Mouse (Mus musculus) midbrain, embryonic 10.5 days (tissue): ENCODE data around the gene Cdkal1. TPM values are rescaled to one million over a fixed set of nuclear protein-coding genes. Genes with fewer than 3 reads are reported as not detected.

ENCODE experiments used
- DNase-seq: peaks from one replicate; pipeline ENCODE4 v3.0.0-alpha.2; 2017; ENCODE audit warnings: low spot score
- H3K27ac ChIP-seq: fragments of 300-500 bp; sonication (generic); replicated peaks from 2 replicates; pipeline ENCODE4 v1.5.1; 2016; ENCODE audit warnings: mild to moderate bottlenecking
- H3K27me3 ChIP-seq: fragments of 300-500 bp; sonication (generic); 2 replicates; pipeline ENCODE4 v1.6.1; 2016; ENCODE audit warnings: low read depth, mild to moderate bottlenecking; ENCODE audit not compliant: poor library complexity, severe bottlenecking
- H3K36me3 ChIP-seq: fragments of 300-500 bp; sonication (generic); 2 replicates; pipeline ENCODE4 v1.6.1; 2016; ENCODE audit warnings: mild to moderate bottlenecking, moderate library complexity
- H3K4me1 ChIP-seq: fragments of 300-500 bp; sonication (generic); 2 replicates; pipeline ENCODE4 v1.6.1; 2016
- H3K4me3 ChIP-seq: fragments of 300-500 bp; sonication (generic); 2 replicates; pipeline ENCODE4 v1.5.1; 2016; ENCODE audit warnings: mild to moderate bottlenecking, moderate library complexity
- H3K9me3 ChIP-seq: fragments of 300-500 bp; sonication (generic); replicated peaks from 2 replicates; pipeline ENCODE4 v1.6.1; 2016; ENCODE audit warnings: mild to moderate bottlenecking
- whole genome bisulfite sequencing: fragments of 180-500 bp; shearing (Covaris S2); methylation state at CpG from one replicate; pipeline ENCODE4 v1.1.7; 2016; 5-methylcytosine and 5-hydroxymethylcytosine counted together
- polyA plus RNA-seq: library from polyadenylated mRNA; unstranded; fragments of >200 nt; fragmentation: Nextera tagmentation; extraction: Ambion mirVana; gene quantifications from 2 replicates; pipeline ENCODE4 v1.2.1, GENCODE M21; 2016

Cdkal1 gene
- polyA plus RNA-seq, 1 experiment from 2014 or later, result 32.7 TPM

- WGBS, result 93% methylated on average over 5 of the region's 5 CpGs
- H3K4me1 ChIP-seq, result peaks cover 26% of the 10 kb centered on the region
- no peak overlapping the region for H3K27ac ChIP-seq
- no peaks in the 10 kb centered on the region for H3K27me3 ChIP-seq
- no peak overlapping the region for H3K4me3 ChIP-seq
- H3K9me3 ChIP-seq, result no peaks in the 10 kb centered on the region
- H3K36me3 ChIP-seq, result no peaks in the 10 kb centered on the region
- no peak for DNase-seq
These were observed 501.5 kb downstream of the Cdkal1 start for GRCm38 (mm10) chr13:29353888-29354415.

GRCm38 (mm10) chr13:29351023-29351684, 504.3 kb downstream of the Cdkal1 start:
- Histone ChIP-seq H3K36me3 (peaks cover 14% of the 10 kb centered on the region), H3K4me1 (peaks cover 13% of the 10 kb centered on the region), H3K9me3 (peaks cover 6% of the 10 kb centered on the region; the same call in 1 of the 2 replicates), H3K27me3 (no peaks in the 10 kb centered on the region), H3K4me3 (no peak overlapping the region), H3K27ac (no peak overlapping the region)
- no peak for DNase-seq
- WGBS, result 82% methylated on average over 9 of the region's 9 CpGs

GRCm38 (mm10) chr13:29350004-29350403, 505.5 kb downstream of the Cdkal1 start:
- Histone ChIP-seq H3K27me3 (no peaks in the 10 kb centered on the region), H3K4me1 (0 out of 2 replicates have a peak, but pooled peaks cover 1% of the 10 kb centered on the region), H3K36me3 (peaks cover 14% of the 10 kb centered on the region), H3K27ac (0 out of 2 replicates have a peak overlapping the region, but pooled peaks have one; percentile 23), H3K9me3 (peaks cover 6% of the 10 kb centered on the region; the same call in 1 of the 2 replicates), H3K4me3 (no peak overlapping the region)
- no peak for DNase-seq
- 89% methylated on average over 4 of the region's 4 CpGs for WGBS

- H3K27ac ChIP-seq, result no peak overlapping the region
- H3K9me3 ChIP-seq, result peaks cover 6% of the 10 kb centered on the region; the same call in 1 of the 2 replicates
- H3K36me3 ChIP-seq, result peaks cover 14% of the 10 kb centered on the region
- H3K4me3 ChIP-seq, result no peak overlapping the region
- 90% methylated on average over 7 of the region's 7 CpGs for WGBS
- DNase-seq, result no peak
- no peaks in the 10 kb centered on the region for H3K4me1 ChIP-seq
- no peaks in the 10 kb centered on the region for H3K27me3 ChIP-seq
These were observed 506.0 kb downstream of the Cdkal1 start for GRCm38 (mm10) chr13:29349386-29349961.

GRCm38 (mm10) chr13:29348331-29348730, 507.1 kb downstream of the Cdkal1 start:
- Histone ChIP-seq H3K9me3 (peaks cover 6% of the 10 kb centered on the region; the same call in 1 of the 2 replicates), H3K4me3 (no peak overlapping the region), H3K36me3 (peaks cover 14% of the 10 kb centered on the region), H3K27me3 (no peaks in the 10 kb centered on the region), H3K27ac (0 out of 2 replicates have a peak overlapping the region, but pooled peaks have one; percentile 46), H3K4me1 (no peaks in the 10 kb centered on the region)
- DNase-seq, result no peak
- WGBS, result 97% methylated on average over 3 of the region's 3 CpGs

GRCm38 (mm10) chr13:29332640-29333412, 522.6 kb downstream of the Cdkal1 start:
- H3K9me3 ChIP-seq, result no peaks in the 10 kb centered on the region
- WGBS, result 93% methylated on average over 6 of the region's 6 CpGs
- H3K27ac ChIP-seq, result no peak overlapping the region
- no peak for DNase-seq
- H3K4me1 ChIP-seq, result no peaks in the 10 kb centered on the region
- H3K4me3 ChIP-seq, result no peak overlapping the region
- H3K27me3 ChIP-seq, result no peaks in the 10 kb centered on the region
- H3K36me3 ChIP-seq, result no peaks in the 10 kb centered on the region; the same call in 1 of the 2 replicates

- Histone ChIP-seq H3K4me3 (no peak overlapping the region), H3K27me3 (no peaks in the 10 kb centered on the region), H3K27ac (no peak overlapping the region), H3K4me1 (no peaks in the 10 kb centered on the region), H3K36me3 (no peaks in the 10 kb centered on the region; the same call in 1 of the 2 replicates), H3K9me3 (no peaks in the 10 kb centered on the region)
- 92% methylated on average over 4 of the region's 4 CpGs for WGBS
- DNase-seq, result no peak
These were observed 529.5 kb downstream of the Cdkal1 start for GRCm38 (mm10) chr13:29325946-29326345.

GRCm38 (mm10) chr13:29320421-29320820, 535.1 kb downstream of the Cdkal1 start:
- Histone ChIP-seq H3K27ac (peak overlapping the region; percentile 28; the same call in 1 of the 2 replicates), H3K4me1 (peaks cover 5% of the 10 kb centered on the region; the same call in 1 of the 2 replicates), H3K36me3 (no peaks in the 10 kb centered on the region), H3K9me3 (no peaks in the 10 kb centered on the region), H3K4me3 (no peak overlapping the region), H3K27me3 (no peaks in the 10 kb centered on the region)
- DNase-seq, result no peak
- 79% methylated on average over 2 of the region's 2 CpGs for WGBS

- H3K4me3 ChIP-seq, result no peak overlapping the region
- DNase-seq, result no peak
- H3K36me3 ChIP-seq, result no peaks in the 10 kb centered on the region
- H3K4me1 ChIP-seq, result peaks cover 27% of the 10 kb centered on the region
- H3K27ac ChIP-seq, result no peak overlapping the region
- H3K27me3 ChIP-seq, result no peaks in the 10 kb centered on the region
- WGBS, result 89% methylated on average over 1 of the region's 1 CpGs
- no peaks in the 10 kb centered on the region for H3K9me3 ChIP-seq
These were observed 537.8 kb downstream of the Cdkal1 start for GRCm38 (mm10) chr13:29317703-29318102.

- WGBS, result 92% methylated on average over 5 of the region's 5 CpGs
- no peaks in the 10 kb centered on the region for H3K9me3 ChIP-seq
- no peak for DNase-seq
- H3K27me3 ChIP-seq, result no peaks in the 10 kb centered on the region
- no peak overlapping the region for H3K4me3 ChIP-seq
- peaks cover 41% of the 10 kb centered on the region for H3K4me1 ChIP-seq
- no peaks in the 10 kb centered on the region for H3K36me3 ChIP-seq
- no peak overlapping the region for H3K27ac ChIP-seq
These were observed 539.2 kb downstream of the Cdkal1 start for GRCm38 (mm10) chr13:29316271-29316670.

GRCm38 (mm10) chr13:29312026-29312425, 543.4 kb downstream of the Cdkal1 start:
- DNase-seq, result peak; percentile 53
- no peak overlapping the region for H3K4me3 ChIP-seq
- peaks cover 64% of the 10 kb centered on the region for H3K4me1 ChIP-seq
- no peaks in the 10 kb centered on the region for H3K36me3 ChIP-seq
- WGBS, result 19% methylated on average over 2 of the region's 2 CpGs
- no peaks in the 10 kb centered on the region for H3K27me3 ChIP-seq
- H3K9me3 ChIP-seq, result no peaks in the 10 kb centered on the region
- peak overlapping the region; percentile 81 for H3K27ac ChIP-seq

- Histone ChIP-seq H3K4me3 (no peak overlapping the region), H3K27me3 (no peaks in the 10 kb centered on the region), H3K9me3 (no peaks in the 10 kb centered on the region), H3K36me3 (no peaks in the 10 kb centered on the region), H3K27ac (peak overlapping the region; percentile 79), H3K4me1 (peaks cover 41% of the 10 kb centered on the region)
- DNase-seq, result no peak
- WGBS, result 35% methylated on average over 6 of the region's 6 CpGs
These were observed 548.1 kb downstream of the Cdkal1 start for GRCm38 (mm10) chr13:29307420-29307819.
